Mouse (Mus musculus): ENCODE data around the gene Pigk.
"Not testable (repeated sequence)": the region's sequence is repeated elsewhere in the genome, so short reads cannot be mapped to it uniquely, and the experiment has no call there.

The Pigk gene

DNA sequence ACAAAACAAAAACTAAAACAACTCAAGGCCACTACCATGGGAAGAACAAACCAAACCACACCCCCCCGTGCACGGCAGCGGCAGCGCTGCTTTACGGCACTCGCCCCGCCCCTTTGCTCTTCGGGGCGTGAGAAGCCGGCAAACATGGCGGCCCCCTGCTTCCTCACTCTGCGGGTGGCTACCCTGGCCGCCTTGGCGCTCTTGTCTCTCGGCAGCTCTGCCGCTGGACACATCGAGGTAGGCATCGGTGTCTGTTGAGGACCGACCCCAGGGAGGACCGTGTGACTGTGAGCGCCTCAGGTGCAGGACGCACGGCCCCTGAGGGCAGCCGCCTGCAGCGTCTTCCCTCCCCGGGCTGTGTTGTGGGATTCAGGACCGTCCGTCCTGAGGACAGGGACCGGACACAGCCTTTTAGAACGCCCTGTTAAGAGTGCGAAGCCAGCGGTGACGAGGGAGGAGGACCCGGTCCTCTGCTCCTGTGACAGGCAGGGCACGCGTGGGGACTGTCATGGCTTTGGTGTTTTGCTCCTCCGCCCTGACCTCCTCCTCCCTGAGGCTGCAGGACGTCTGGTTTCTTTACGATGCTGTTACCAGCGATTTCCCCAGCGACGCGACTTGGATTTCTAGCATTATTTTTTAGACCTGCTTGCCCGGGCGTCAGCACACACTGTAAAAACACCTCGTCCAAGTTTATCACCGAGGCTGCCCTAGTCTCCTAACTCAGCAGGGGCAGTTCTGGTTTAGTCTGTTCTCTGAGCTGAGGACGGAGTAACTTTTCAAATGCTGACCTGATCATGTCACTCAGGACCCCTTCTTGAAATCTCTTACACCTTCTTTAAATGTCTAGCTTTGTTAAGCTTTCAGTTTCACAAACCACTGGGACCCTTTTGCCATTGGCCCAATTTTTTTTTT lies at the start of gene Pigk:
TSS of gene Pigk (plus strand) at position 110 of the 912 bp plus-strand sequence.
- peak; percentile 76 for DNase-seq (ENCODE audit: low spot score in 2 of 2)

- DNase-seq (ENCODE audit: low spot score in 2 of 2): peak; percentile 20 to 38
Measured at GRCm38 (mm10) chr3:152666991-152667355, 46.9 kb upstream of the Pigk start.

GRCm38 (mm10) chr3:152667356-152668211 lies 46.3 kb upstream of the Pigk start:
- peak; percentile 22 to 49 for DNase-seq (ENCODE audit: low spot score in 2 of 2)

GRCm38 (mm10) chr3:152668239-152668638 lies 45.7 kb upstream of the Pigk start, which contains the start of gene Ak5:
Ak5 (minus strand) TSS chr3:152668360.
- DNase-seq (ENCODE audit: low spot score in 2 of 2): no peak

DNA sequence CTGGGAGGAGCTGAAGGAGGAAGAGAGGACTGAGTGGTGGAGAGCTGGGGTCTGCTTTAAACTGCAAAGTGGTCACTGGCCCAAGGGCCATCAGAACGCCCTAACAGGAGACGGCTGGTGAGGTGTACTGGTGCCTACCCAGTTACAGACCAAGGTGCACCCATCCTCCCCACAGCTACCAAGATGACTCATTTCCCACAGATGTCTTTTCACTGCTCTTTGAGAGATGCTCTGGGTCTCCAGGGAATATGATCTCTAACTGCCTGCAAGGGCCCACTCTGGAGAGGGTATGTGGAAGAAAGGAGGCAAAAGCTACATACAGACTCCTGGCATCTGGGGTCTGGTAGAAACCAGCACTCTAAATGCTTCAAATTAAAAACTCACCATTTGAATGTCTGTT lies 45.1 kb upstream of the Pigk start:
- no peak for DNase-seq (ENCODE audit: low spot score in 2 of 2)

GRCm38 (mm10) chr3:152669783-152670182 lies 44.1 kb upstream of the Pigk start:
- DNase-seq (ENCODE audit: low spot score in 2 of 2): no peak

DNA sequence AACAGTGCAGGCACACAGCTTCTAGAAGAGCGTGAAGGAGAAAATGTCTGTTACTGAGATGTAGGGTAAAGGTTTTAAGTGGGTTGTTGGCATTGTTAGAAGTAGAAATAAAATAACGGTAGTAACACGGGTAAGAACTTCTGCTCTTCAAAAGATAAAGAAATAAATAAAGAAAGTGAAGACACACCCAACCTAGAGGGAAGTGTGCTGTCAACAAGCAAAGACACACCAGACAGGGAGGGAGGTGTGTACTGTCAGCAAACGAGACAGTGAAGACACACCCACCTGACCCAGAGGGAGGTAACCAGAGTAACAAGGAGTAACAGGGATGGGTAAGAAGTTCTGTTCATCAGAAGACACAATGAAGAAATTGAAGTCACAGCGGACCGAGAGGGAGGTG lies 39.2 kb upstream of the Pigk start:
- DNase-seq (ENCODE audit: low spot score in 2 of 2): no peak

- no peak for DNase-seq (ENCODE audit: low spot score in 2 of 2)
Measured at GRCm38 (mm10) chr3:152688532-152688931, 25.4 kb upstream of the Pigk start.

- DNase-seq (ENCODE audit: low spot score in 2 of 2): no peak
Measured at GRCm38 (mm10) chr3:152689105-152689504, 24.8 kb upstream of the Pigk start.

DNA sequence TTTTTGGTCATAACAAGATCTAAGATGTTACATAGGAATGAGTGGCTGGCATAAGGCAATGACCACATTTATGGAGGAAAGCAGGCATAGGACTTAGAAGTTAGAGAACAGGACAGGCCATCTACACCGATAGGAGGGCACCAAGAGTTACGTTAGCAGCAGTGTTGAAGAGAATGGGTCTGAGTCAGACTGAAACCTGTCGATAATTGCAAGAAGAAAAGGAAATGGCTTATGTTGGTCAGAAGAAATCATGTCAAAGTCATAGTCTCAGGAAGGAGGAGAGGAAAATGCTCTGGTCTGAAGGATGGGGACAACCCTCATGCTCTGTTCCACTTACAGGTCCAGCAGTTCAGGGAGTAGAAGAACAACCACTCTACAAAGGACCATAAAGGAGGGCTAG lies 18.9 kb upstream of the Pigk start:
- DNase-seq (ENCODE audit: low spot score in 2 of 2): no peak

GRCm38 (mm10) chr3:152698017-152698416 lies 15.9 kb upstream of the Pigk start:
- DNase-seq (ENCODE audit: low spot score in 2 of 2): no peak

DNA sequence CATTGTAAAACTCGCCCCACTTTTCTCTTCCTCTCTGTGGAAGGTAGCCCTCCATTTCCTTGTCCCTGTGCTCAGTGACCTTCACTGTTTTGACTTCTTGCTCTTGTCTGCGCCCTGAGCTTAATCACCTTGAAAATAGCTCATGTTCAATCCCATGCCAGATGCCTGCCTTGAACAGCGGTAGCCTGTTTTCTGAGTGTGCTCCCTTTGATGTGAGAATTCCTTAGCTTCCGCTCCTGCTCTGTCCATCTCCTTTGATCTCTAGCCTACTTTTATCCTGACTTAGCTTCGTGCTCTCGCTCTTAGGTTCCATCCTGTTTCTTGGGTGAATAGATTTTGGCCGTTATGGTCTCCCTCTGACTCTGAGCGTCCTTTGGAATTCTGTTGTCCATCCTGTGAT lies 14.6 kb upstream of the Pigk start:
- no peak for DNase-seq (ENCODE audit: low spot score in 2 of 2)

GRCm38 (mm10) chr3:152701536-152701935 lies 12.4 kb upstream of the Pigk start:
- DNase-seq (ENCODE audit: low spot score in 2 of 2): not testable (repeated sequence)

- DNase-seq (ENCODE audit: low spot score in 2 of 2): no peak
Measured at GRCm38 (mm10) chr3:152702274-152702843, 11.5 kb upstream of the Pigk start.

GRCm38 (mm10) chr3:152705826-152706225 lies 8.1 kb upstream of the Pigk start:
- DNase-seq (ENCODE audit: low spot score in 2 of 2): no peak

GRCm38 (mm10) chr3:152706901-152707300 lies 7.0 kb upstream of the Pigk start:
- no peak for DNase-seq (ENCODE audit: low spot score in 2 of 2)

DNA sequence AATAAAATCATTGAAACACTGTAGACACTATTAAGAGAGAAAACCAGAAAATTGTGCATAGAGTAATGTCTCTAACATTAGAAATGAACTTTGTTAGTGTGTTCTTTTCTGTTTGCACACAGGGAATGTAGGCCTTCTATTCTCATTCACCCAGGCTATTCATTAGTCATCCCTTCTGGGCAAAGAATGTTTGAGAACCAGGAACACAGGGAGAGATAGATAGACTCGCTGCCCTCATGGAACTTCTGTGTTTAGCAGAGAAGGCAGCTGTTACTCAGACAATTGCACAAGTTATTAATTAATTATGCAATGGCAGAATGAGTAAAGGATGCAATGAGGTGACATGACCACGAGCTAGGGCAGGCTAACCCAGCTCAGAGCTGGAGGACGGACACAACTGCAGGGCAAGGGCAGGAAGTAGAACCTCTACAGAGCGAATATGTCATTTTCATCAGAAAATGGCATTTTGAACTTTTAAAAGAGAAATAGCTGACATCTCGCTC lies 6.5 kb upstream of the Pigk start:
- no peak for DNase-seq (ENCODE audit: low spot score in 2 of 2)

DNA sequence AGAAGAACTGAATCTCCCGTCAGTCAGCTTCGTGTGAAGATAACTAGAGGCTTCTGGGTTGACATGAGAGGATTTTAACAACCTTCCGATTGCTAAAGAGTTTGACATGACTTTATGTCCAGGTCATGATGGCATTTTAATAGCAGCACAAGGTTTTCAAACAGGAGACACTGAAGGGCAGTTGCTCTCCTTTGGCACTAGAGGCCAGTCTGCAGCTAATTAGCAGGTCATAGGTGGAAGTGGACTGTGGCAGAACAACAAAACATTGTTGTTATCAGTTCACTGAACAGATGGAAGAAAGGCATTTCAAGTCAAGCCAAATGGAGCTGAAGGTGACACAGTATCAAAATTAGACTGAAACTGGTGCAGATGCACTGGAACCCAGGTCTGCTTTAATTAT lies 4.0 kb upstream of the Pigk start:
- DNase-seq (ENCODE audit: low spot score in 2 of 2): no peak

GRCm38 (mm10) chr3:152712957-152713356 lies 943 bp upstream of the Pigk start:
- DNase-seq (ENCODE audit: low spot score in 2 of 2): no peak

DNA sequence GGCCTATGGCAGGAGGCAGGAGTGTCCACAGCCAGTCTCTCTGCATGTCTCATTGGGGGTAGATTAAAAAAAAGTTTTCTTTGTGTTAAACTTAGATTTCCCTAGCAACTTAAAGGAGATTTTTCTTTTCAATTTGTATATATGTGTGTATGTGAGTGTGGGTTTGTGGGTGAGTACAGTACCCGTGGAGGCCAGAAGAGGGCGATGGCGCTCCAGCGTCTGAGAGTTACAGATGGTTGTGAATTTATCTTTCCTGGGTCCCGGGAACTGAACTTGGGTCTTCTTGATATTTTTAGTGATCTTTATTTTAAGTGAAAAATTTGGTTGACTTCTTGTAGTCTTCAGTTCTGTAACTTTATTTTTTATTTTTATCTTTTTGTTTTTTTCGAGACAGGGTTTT lies 7.4 kb downstream of the Pigk start:
- DNase-seq (ENCODE audit: low spot score in 2 of 2): no peak

DNA sequence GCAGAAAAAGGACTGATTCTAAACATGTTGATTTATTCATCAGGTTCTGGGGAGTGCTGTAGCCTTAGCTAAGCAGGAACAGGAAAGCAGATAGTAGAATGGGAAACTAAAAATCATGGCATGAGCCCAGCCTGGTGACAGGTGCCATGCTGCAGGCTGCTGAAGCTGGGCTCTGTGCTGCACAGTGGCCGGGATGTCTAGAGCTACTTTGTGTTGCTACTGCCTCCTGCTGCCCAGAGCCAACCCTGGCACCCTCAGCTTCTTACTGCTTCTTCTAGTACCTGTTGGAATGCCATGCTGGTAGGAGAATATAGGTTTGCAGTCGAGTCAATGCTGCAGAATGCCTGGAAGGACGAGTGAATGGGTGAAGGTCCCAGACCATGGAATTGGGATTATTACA lies 8.9 kb downstream of the Pigk start:
- DNase-seq (ENCODE audit: low spot score in 2 of 2): no peak

DNA sequence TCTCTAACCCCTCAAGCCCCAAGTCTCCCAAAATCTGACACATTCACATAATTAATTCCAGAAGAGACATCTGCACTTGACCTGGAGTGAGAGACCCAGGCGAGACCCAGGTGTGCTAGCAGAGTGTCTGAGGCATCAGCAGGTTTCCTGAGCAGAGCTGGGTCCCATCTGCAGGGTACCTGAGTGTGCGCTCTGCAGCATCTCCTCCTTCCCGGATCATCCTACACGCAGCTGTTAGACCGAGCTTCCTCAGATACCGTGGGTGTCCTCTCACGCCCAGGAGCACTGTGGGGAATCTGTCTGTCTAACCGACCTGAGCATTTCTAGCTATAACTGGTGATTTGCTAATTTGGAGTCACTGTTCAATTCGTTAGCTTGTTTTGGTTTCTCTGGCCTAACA lies 10.5 kb downstream of the Pigk start:
- DNase-seq (ENCODE audit: low spot score in 2 of 2): no peak
